Mouse (Mus musculus) G1E (cell line): Measurements from ENCODE around the gene Parp9.

Experiments
- CTCF ChIP-seq: IDR thresholded peaks from 2 replicates; pipeline ENCODE4 v1.5.1; 2012; ENCODE audit warnings: low read depth, low read length, inconsistent platforms, mixed read lengths
- POLR2AphosphoS5 ChIP-seq: IDR thresholded peaks from 2 replicates; pipeline ENCODE4 v1.6.1; 2012; ENCODE audit warnings: low read depth, low read length, inconsistent platforms; ENCODE audit not compliant: insufficient replicate concordance

DNA sequence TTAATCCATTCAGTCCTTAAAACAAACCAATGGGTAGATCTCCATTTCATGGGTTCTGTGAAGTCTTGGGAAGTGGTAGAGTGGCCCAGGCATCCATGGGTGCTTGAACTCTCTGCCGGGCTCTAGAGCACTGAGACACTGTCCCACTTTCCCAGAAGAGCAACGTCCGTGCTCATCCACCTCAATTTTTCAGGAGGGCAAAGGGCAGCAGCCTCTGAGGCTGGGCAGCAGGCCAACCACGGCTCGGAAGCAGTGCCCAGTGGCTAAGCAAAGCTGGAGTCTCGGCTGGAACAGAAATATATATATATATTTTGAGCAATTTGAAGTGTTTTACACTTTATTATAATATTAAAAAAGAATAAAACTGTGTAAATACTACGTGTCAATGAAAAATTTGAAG, 31.4 kb upstream of the Parp9 start:
- TF ChIP-seq CTCF = no peak
- TF ChIP-seq POLR2AphosphoS5 = no peak
